Mouse (Mus musculus): ENCODE measurements at regions not wholly inside any gene's neighbourhood (a gene's known extent, or its start where the extent isn't known, plus 50 kb on each side); places are given as distances from the start of the nearest gene placed in this dataset.

- intact Hi-C loops (cut with DNase I) = no loop called here
- DNase-seq (ENCODE audit: low spot score in 2 of 2) = no peak
Observed at GRCm38 (mm10) chr2:138806196-138806595, 549.8 kb downstream of the Btbd3 start.

GRCm38 (mm10) chr2:138809767-138810166 lies 553.4 kb downstream of the Btbd3 start:
- no peak for DNase-seq (ENCODE audit: low spot score in 2 of 2)
- intact Hi-C loops (cut with DNase I) = no loop called here

- intact Hi-C loops (cut with DNase I) = no loop called here
- peak; percentile 81 to 83 for DNase-seq (ENCODE audit: low spot score in 2 of 2)
Observed at GRCm38 (mm10) chr2:138820489-138820888, 564.1 kb downstream of the Btbd3 start.

GRCm38 (mm10) chr2:138824873-138825272 lies 568.5 kb downstream of the Btbd3 start:
- intact Hi-C loops (cut with DNase I) = no loop called here

GRCm38 (mm10) chr2:138827813-138828570 lies 571.6 kb downstream of the Btbd3 start:
- DNase-seq (ENCODE audit: low spot score in 2 of 2) = no peak
- intact Hi-C loops (cut with DNase I) = no loop called here

More at GRCm38 (mm10) chr2:138824873-138825272, 568.5 kb downstream of the Btbd3 start:
- no peak for DNase-seq (ENCODE audit: low spot score in 2 of 2)

GRCm38 (mm10) chr2:138838846-138839245 lies 582.5 kb downstream of the Btbd3 start:
- no peak for DNase-seq (ENCODE audit: low spot score in 2 of 2)
- intact Hi-C loops (cut with DNase I) = no loop called here

- peak; percentile 14 to 17 for DNase-seq (ENCODE audit: low spot score in 2 of 2)
- intact Hi-C loops (cut with DNase I) = no loop called here
Observed at GRCm38 (mm10) chr2:138859121-138859520, 602.8 kb downstream of the Btbd3 start.

GRCm38 (mm10) chr2:138896563-138896962 lies 597.1 kb upstream of the Sptlc3 start:
- no peak for DNase-seq (ENCODE audit: low spot score in 2 of 2)
- intact Hi-C loops (cut with DNase I) = no loop called here

GRCm38 (mm10) chr2:138897101-138897500 lies 596.6 kb upstream of the Sptlc3 start:
- DNase-seq (ENCODE audit: low spot score in 2 of 2) = no peak
- intact Hi-C loops (cut with DNase I) = no loop called here

GRCm38 (mm10) chr2:138937165-138937564 lies 556.5 kb upstream of the Sptlc3 start:
- intact Hi-C loops (cut with DNase I) = no loop called here
- no peak for DNase-seq (ENCODE audit: low spot score in 2 of 2)

- DNase-seq (ENCODE audit: low spot score in 2 of 2) = no peak
- intact Hi-C loops (cut with DNase I) = no loop called here
Observed at GRCm38 (mm10) chr2:138939367-138939766, 554.3 kb upstream of the Sptlc3 start.

GRCm38 (mm10) chr2:138966110-138966790 lies 527.5 kb upstream of the Sptlc3 start:
- no peak for DNase-seq (ENCODE audit: low spot score in 2 of 2)
- intact Hi-C loops (cut with DNase I) = no loop called here

GRCm38 (mm10) chr2:138974548-138974947 lies 519.2 kb upstream of the Sptlc3 start:
- intact Hi-C loops (cut with DNase I) = no loop called here
- no peak for DNase-seq (ENCODE audit: low spot score in 2 of 2)

- intact Hi-C loops (cut with DNase I) = no loop called here
- DNase-seq (ENCODE audit: low spot score in 2 of 2) = no peak
Observed at GRCm38 (mm10) chr2:138990031-138990430, 503.7 kb upstream of the Sptlc3 start.

GRCm38 (mm10) chr2:139032105-139032812 lies 461.5 kb upstream of the Sptlc3 start:
- no peak for DNase-seq (ENCODE audit: low spot score in 2 of 2)
- intact Hi-C loops (cut with DNase I) = no loop called here

GRCm38 (mm10) chr2:139034800-139035199 lies 458.9 kb upstream of the Sptlc3 start:
- DNase-seq (ENCODE audit: low spot score in 2 of 2) = no peak
- intact Hi-C loops (cut with DNase I) = no loop called here

- DNase-seq (ENCODE audit: low spot score in 2 of 2) = no peak
- intact Hi-C loops (cut with DNase I) = no loop called here
Observed at GRCm38 (mm10) chr2:139041671-139042273, 451.9 kb upstream of the Sptlc3 start.

GRCm38 (mm10) chr2:139044684-139045083 lies 449.0 kb upstream of the Sptlc3 start:
- DNase-seq (ENCODE audit: low spot score in 2 of 2) = no peak

GRCm38 (mm10) chr2:139055249-139055648 lies 438.5 kb upstream of the Sptlc3 start:
- intact Hi-C loops (cut with DNase I) = no loop called here
- DNase-seq (ENCODE audit: low spot score in 2 of 2) = no peak

More at GRCm38 (mm10) chr2:139044684-139045083, 449.0 kb upstream of the Sptlc3 start:
- intact Hi-C loops (cut with DNase I) = no loop called here
